Mouse (Mus musculus): ENCODE measurements around the gene Hadh.
A peak's percentile ranks its signal among the peaks of the same experiment; 100 is the strongest.

Gene Hadh

DNA sequence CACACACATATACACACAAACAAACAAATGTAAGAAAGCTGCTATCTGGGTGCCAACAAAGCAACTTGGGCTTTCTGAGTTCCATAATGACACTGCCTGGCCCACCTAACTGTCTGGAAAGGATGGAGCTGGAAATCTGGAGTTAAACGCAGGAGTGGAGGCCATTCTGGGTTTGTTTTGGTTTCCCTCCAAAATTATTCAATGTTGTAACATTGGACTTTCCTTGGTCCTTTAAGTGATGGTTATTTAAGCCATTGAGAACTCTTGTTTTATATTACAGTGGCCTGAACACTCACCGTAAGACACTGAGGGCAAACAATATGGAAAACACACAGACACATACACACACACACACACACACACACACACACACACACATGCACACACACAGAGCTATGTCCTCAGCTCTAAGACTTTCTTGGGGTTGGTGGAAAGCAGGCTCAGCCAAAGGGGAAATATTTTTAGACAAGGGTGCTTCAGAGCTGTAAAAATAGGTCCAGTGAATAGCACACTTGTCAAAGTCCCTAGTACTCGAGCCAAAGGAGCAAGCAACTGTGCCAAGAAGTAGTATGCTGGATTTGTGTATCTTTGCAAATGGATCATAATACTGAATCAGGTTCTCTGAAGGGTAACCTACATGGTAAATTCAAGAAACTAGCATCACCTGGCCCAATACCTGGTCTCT, 5.4 kb downstream of the Hadh start:
- peak; percentile 47 for DNase-seq

DNA sequence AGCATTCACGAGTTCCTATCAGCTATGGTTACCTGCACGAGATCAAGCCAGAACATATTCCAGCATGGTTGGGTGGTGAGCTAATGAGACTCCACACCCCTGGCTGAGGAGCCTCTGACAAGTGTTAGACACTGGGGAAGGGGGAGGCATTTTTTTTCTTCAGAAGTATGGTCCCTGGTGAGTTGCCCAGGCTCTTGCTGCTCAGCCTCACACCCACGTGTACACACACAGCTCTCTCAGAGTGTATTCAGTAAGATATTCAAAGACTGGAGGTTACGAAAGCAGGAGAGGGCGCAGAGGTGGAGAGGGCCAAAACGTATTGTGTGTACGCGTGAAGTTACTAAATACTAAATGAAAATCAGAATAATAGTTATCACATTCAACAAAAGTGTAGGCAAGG, 6.4 kb downstream of the Hadh start:
- DNase-seq: no peak

DNA sequence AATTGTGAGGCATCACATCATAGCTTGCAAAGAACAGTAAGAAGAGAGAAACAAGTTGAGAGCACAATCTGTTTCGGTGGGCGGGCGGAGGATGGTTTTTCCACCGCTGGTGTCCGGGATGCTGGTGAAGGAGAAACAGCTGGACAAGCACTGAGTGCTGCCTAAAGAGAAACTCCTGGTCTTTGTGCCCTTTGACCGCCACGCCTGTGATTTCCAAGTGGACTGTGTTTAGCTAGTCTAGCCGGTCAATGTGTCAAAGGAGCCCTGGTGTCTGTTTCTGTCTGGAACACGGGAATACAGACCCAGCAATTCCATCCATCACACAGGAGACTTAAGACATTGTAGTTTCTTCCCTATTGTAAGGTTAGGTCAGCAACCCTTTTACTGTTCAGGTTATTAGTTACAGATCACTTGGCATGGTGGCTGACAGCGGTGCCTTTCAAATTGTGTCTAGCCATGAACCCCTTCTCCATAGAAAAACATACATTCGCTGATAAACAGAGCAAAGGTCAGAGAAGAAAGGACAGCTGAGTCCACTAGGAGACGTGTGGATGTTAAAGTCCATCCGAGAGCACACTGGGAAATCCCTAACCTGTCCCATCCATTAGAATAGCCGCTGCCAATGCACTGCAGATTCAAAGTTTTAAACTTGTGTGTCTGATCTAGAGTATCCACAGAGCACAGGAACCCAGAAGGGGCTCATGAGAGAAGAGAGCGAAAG, 8.0 kb downstream of the Hadh start:
- peak; percentile 89 for DNase-seq

- DNase-seq: no peak
These were observed 11.5 kb downstream of the Hadh start for GRCm38 (mm10) chr3:131260418-131260817.

GRCm38 (mm10) chr3:131259392-131259965, 12.4 kb downstream of the Hadh start:
- no peak for DNase-seq

- DNase-seq: no peak
These were observed 13.0 kb downstream of the Hadh start for GRCm38 (mm10) chr3:131258921-131259320.

DNA sequence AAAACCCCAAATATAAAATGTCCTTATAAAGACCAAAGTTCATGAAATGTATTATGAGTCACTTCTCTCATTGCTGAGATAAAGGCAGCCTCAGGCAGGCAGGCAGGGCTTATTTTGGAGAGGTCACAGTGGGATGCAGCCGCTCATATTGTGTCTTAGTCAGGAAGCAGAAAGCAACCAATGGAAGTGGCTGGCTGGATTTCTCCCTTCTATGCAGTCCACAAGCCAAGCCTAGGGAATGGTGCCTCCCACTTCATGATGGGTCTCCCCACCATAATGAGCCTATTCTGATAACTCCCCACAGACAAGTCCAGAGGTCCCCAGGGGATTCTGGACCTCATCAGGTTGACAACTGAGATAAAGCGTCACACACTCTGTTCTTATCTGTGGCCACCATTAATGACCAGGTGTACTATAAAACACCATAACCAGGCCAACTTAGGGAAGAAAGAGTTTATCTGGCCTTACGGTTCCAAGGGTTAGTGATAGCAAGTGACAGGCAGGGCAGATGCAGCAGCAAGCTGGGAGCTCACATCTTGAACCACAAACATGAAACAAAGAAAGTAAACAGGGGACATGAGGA, 16.4 kb downstream of the Hadh start:
- no peak for DNase-seq

DNA sequence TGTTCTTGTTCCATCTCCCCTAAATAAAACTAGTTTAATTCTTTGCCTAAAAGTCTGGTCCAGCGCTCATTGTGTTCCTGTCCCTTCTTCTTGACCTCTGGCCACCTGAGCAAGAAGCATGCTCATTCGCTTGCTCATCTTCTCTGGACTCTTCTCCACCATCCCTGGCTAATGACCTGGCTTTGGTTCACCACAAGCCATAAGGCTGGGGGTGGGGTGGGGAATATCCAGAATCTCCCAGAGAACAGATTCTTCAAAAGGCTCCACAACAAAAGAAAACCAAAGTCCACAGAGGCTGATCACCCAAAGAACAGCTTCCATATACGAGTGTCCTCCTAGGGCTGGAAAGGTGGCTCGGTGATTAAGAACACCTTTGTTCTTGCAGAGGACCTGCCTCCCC, 16.9 kb downstream of the Hadh start:
- peak; percentile 52 for DNase-seq

GRCm38 (mm10) chr3:131251601-131252000, 20.3 kb downstream of the Hadh start:
- no peak for DNase-seq

DNA sequence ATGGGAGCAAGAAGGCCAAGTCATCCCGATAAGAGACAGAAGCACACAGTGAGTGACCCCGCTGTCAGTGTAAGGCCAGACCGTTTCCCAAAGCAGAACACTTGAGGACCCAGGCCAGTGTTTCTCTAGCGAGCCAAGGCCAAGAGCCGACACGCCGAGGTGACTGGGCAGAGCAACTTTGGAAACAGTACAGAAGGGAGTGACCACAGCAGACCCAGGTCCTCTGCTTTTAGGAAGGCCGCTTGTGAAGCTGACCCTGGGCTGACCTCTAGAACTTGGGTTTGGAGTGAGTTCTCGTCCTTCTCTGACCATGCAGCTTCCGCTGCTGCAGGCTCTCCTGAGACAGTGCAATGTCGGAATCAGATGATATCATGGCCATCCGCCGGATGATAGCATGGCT, 20.9 kb downstream of the Hadh start:
- no peak for DNase-seq

- no peak for DNase-seq
These were observed 21.6 kb downstream of the Hadh start for GRCm38 (mm10) chr3:131250283-131250682.

GRCm38 (mm10) chr3:131248444-131248843, 23.5 kb downstream of the Hadh start:
- DNase-seq: no peak

GRCm38 (mm10) chr3:131247851-131248250, 24.1 kb downstream of the Hadh start:
- DNase-seq: no peak

- no peak for DNase-seq
These were observed 24.5 kb downstream of the Hadh start for GRCm38 (mm10) chr3:131247447-131247846.

DNA sequence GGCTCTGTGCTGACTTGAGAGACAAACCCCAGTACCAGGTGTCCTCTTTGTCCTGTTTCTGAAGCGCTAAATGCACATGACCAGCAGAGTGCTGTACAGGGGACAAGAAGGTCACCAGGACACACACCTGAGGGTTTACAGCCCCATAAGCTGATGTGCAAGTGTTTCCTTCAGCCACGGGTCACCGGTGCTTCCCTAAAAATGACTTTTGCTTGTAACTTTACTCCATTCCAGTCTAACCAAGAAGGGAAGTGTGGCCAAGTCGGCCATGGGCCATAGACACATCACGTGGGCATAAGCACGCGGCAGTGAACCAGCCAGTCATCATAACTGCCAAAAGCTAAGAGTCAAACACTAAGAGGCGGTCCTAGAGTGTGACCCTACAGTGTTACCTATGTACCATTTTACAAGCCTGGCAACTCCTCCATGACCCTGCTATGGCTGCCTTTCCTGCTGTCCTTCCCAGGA, 25.3 kb downstream of the Hadh start:
- peak; percentile 81 for DNase-seq

GRCm38 (mm10) chr3:131245766-131246578, 25.9 kb downstream of the Hadh start:
- DNase-seq: peak; percentile 90

DNA sequence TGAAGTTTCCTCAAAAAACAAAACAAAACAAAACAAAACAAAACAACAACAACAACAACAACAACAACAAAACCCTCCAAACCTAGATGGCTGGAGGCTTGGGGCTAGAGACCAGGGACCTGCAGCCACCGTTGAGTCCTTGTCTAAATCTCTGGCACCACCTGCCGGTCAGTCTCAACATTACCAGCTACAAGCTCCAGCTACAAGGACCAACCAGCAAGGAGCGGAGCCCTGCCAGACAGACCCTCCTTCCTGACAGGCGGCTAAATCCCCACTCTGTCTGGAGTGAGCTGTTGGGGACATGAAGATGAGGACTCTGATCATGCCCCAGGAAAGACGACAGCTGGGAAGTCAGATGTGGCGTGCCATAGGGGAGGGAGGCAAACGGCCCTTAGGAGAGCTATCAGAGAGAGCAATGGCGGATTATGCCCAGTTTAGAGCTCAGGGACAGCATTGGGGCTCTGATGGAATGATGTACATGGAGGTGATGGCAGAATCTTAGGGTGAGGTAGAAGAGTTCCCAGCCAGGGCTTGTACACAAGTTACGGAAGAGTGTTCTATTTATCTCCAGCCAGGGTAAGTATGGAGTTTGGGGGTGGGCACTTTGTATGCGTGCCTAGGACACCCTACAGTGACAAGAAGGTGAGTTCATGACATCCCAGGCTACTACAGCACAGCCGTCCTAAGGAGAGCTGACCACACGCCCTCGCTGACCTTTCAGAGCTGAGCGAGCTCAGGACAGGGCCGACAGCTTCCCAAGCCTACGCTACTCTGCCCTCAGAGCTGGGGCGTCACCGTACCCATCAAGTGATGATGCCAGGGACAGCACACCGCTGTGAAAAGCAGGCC, 33.9 kb downstream of the Hadh start:
- peak; percentile 67 for DNase-seq

GRCm38 (mm10) chr3:131237061-131237460, 34.8 kb downstream of the Hadh start:
- DNase-seq: no peak

DNA sequence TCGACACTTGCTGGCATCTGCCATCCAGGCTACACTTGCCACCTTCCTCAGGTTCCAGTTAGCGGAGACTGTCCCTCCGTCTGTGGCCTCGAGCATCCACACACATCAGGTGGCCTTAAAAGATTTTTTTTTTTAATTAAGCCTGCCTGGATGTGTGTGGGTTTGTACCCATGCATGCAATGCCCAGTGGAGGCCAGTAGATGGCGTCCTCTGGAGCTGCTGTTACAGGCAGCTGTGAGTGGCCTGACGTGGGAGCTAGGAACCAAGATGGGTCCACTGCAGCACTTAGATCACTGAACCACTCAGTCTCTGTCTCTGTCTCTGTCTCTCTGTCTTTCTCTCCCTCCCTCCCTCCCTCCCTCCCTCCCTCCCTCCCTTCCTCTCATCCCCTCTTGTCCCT, 43.8 kb downstream of the Hadh start:
- DNase-seq: no peak

GRCm38 (mm10) chr3:131218636-131219390, 53.1 kb downstream of the Hadh start:
- no peak for DNase-seq

GRCm38 (mm10) chr3:131214841-131215240, 57.1 kb downstream of the Hadh start:
- peak; percentile 24 for DNase-seq

All from kidney, adult 9 months (tissue).